Mouse (Mus musculus): ENCODE results near the gene Aph1c. TPM values are rescaled to one million over a fixed set of nuclear protein-coding genes. Genes with fewer than 3 reads are reported as not detected.

Gene Aph1c
- polyA plus RNA-seq (2017; shearing (Covaris generic)), result 0.31 TPM

DNA sequence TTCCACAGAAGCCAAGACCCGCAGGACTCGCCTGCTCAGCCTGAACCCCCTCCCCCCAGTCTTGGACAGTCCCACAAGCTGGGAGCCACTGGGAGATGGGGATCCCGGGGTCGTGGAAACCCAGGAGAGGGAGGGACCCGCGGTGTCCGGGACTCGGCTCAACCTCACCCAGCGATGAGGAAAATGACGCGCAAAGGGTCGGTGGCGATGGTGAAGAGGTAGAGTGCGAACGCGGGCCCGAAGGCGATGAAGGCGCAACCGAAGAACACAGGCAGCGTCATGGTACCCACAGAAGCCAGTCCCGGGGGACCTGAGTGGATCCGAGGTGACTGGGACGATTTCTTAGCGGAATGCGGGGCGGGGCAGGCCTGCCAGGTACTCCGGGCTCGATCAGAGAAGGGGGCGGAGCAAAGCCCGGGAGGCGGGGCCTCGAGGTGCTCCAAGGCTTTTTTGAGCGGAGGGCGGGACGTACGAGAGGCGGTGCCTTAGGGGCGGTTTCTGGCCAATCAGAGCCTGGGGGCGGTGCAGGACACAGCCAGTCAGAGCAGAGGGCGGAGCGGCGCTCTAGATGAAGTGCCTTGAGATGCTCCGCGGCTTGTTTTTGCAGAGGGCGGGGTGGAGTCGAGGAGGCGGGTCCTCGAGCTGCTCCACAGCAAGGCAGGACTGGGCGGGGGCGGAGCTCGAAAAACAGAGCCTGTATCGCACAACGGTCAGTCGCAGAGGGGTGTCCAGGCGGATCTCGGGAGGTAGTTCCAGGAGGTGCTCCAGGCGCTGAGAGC lies at the start of gene Aph1c:
Aph1c (minus strand) TSS at position 409 of the 779 bp plus-strand sequence.

GRCm38 (mm10) chr9:66796739-66797138 lies 37.8 kb downstream of the Aph1c start, which contains the start of gene Gm10647:
Gene Gm10647, plus strand, starts transcription at chr9:66797039.

GRCm38 (mm10) chr9:66795464-66796324 lies 38.8 kb downstream of the Aph1c start, which contains the start of gene Aph1b:
Gene Aph1b, minus strand, starts transcription at chr9:66795490.

Other genes starting within 250 kb of the Aph1c start
- gene Usp3, start 241.6 kb downstream of the Aph1c start, polyA plus RNA-seq (2017; shearing (Covaris generic)), result 250 TPM
- gene Car12, start 121.0 kb downstream of the Aph1c start, polyA plus RNA-seq (2017; shearing (Covaris generic)), result 2.4 TPM
- 0.56 TPM for gene Aph1b, start 39.2 kb downstream of the Aph1c start, polyA plus RNA-seq (2017; shearing (Covaris generic))
- gene Gm10647, start 37.7 kb downstream of the Aph1c start, polyA plus RNA-seq (2017; shearing (Covaris generic)), result not detected
- 55.6 TPM for gene Rab8b, start 85.0 kb upstream of the Aph1c start, polyA plus RNA-seq (2017; shearing (Covaris generic))
- gene Rps27l, start 111.4 kb upstream of the Aph1c start, polyA plus RNA-seq (2017; shearing (Covaris generic)), result 60.5 TPM
- 27.9 TPM for gene Lactb, start 140.8 kb upstream of the Aph1c start, polyA plus RNA-seq (2017; shearing (Covaris generic))
- gene Tpm1, start 214.7 kb upstream of the Aph1c start, polyA plus RNA-seq (2017; shearing (Covaris generic)), result 31.2 TPM